Mouse (Mus musculus): Measurements from ENCODE around the gene Gm20388. TPM values are rescaled to one million over a fixed set of nuclear protein-coding genes. Genes with fewer than 3 reads are reported as not detected.

Gm20388 gene
- polyA plus RNA-seq, 1 experiment from 2014 or later, result not detected

GRCm38 (mm10) chr8:120067936-120068668 is 157.5 kb downstream of the Gm20388 start:
- Histone ChIP-seq H3K4me1 (peaks cover 40% of the 10 kb centered on the region), H3K36me3 (no peaks in the 10 kb centered on the region), H3K9ac (no peak overlapping the region), H3K27ac (no peak overlapping the region), H3K4me2 (no peak overlapping the region), H3K4me3 (no peak overlapping the region), H3K27me3 (no peaks in the 10 kb centered on the region), H3K9me3 (no peaks in the 10 kb centered on the region)
- no peak for ATAC-seq (ENCODE audit: insufficient number of reproducible peaks, insufficient read depth, low FRiP score, low TSS enrichment, low read depth)
- 65% methylated on average over 19 of the region's 19 CpGs for WGBS

DNA sequence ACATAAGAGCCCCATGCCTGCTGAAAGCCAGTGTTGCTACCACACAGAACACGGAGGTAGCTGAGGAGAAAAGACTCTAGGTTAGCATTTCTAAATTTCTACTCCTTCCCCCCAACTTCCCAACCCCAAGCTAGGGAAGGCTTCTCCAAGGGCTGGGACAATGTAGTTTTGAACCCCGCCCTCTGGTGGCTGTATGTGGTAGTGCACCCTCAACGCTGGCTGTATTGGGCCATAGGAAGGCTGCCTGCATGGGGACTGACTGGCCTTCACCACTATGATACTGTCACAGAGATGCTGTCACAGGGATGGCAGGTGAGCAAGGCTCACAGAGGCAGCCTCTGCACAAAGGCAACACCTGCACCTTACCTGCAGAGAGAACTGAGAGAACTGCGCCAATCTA is 161.0 kb downstream of the Gm20388 start:
- ATAC-seq (ENCODE audit: insufficient number of reproducible peaks, insufficient read depth, low FRiP score, low TSS enrichment, low read depth), result peak; percentile 71; the same call in 1 of the 2 replicates
- Histone ChIP-seq H3K27me3 (no peaks in the 10 kb centered on the region), H3K4me2 (no peak overlapping the region), H3K36me3 (no peaks in the 10 kb centered on the region), H3K9me3 (no peaks in the 10 kb centered on the region), H3K4me1 (peaks cover 28% of the 10 kb centered on the region), H3K9ac (no peak overlapping the region), H3K4me3 (no peak overlapping the region), H3K27ac (no peak overlapping the region)
- 26% methylated on average over 4 of the region's 4 CpGs for WGBS

DNA sequence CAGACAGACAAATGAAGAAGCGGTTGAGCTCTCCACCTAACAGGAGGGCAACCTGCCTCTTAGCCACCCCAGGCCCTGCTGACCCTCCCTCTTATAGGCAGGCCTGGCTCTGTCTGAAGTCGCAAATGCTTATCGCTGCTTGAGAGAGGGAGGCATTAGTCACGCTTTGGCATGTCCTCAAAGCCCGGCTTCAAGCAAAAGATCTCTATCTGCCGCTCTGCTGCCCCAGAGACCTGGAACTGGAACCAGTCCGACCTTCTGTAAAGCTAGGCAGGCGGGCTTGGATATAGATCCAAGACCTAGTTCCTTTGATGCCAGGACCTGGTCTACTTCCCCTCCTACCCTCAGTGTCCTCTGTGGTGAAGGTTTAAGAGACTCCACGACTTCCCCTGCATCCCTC is 161.6 kb downstream of the Gm20388 start:
- Histone ChIP-seq H3K9me3 (no peaks in the 10 kb centered on the region), H3K27me3 (no peaks in the 10 kb centered on the region), H3K9ac (no peak overlapping the region), H3K4me2 (no peak overlapping the region), H3K27ac (no peak overlapping the region), H3K4me1 (peaks cover 28% of the 10 kb centered on the region), H3K4me3 (no peak overlapping the region), H3K36me3 (no peaks in the 10 kb centered on the region)
- ATAC-seq (ENCODE audit: insufficient number of reproducible peaks, insufficient read depth, low FRiP score, low TSS enrichment, low read depth), result no peak
- WGBS, result 57% methylated on average over 9 of the region's 9 CpGs

DNA sequence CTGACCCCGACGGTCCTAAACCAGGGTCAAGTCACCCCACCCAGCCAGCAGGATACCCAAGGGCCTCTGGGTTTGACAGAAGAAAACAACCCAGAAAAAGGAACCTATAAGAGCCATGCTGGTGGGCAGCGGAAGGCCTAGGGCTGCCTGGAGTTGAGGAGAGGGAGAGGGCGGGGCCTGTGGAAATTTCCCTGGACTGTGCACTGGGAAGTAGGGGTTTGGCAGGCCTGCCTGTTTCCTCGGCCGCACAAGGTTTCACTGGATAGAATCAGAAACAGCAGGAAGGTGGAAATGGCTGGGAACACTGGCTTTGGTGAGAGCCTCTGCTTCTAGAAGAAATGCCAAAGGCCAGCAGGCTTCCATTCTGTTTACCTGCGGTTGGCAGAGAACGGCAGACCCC is 162.2 kb downstream of the Gm20388 start:
- no peak overlapping the region for H3K9ac ChIP-seq
- no peak overlapping the region for H3K4me3 ChIP-seq
- H3K4me1 ChIP-seq, result peaks cover 28% of the 10 kb centered on the region
- WGBS, result 69% methylated on average over 8 of the region's 8 CpGs
- no peaks in the 10 kb centered on the region for H3K36me3 ChIP-seq
- no peak overlapping the region for H3K4me2 ChIP-seq
- H3K9me3 ChIP-seq, result no peaks in the 10 kb centered on the region
- H3K27ac ChIP-seq, result no peak overlapping the region
- no peaks in the 10 kb centered on the region for H3K27me3 ChIP-seq
- no peak for ATAC-seq (ENCODE audit: insufficient number of reproducible peaks, insufficient read depth, low FRiP score, low TSS enrichment, low read depth)

DNA sequence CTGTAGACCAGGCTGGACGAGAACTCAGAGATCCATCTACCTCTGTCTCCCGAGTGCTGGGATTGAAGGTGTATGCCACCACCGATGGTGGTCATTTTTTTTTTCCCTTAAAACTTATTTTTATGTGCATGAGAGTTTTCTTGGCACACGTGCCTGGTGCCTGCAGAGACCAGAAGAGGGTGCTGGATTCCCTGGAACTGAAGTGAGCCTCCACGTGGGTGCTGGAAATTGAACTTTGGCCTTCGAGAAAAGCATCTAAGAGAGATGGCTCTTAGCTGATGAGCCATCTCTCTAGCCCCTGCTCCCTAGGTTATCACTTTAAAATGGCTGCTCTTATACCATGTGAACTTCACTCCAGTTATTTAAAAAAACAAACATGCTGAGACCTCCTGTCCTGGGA is 163.9 kb downstream of the Gm20388 start:
- Histone ChIP-seq H3K9me3 (no peaks in the 10 kb centered on the region), H3K27me3 (no peaks in the 10 kb centered on the region), H3K4me2 (no peak overlapping the region), H3K9ac (no peak overlapping the region), H3K4me1 (peaks cover 22% of the 10 kb centered on the region), H3K27ac (no peak overlapping the region), H3K4me3 (no peak overlapping the region), H3K36me3 (no peaks in the 10 kb centered on the region)
- ATAC-seq (ENCODE audit: insufficient number of reproducible peaks, insufficient read depth, low FRiP score, low TSS enrichment, low read depth), result no peak
- 75% methylated on average over 6 of the region's 6 CpGs for WGBS

- Histone ChIP-seq H3K27ac (no peak overlapping the region), H3K4me1 (peaks cover 22% of the 10 kb centered on the region), H3K27me3 (no peaks in the 10 kb centered on the region), H3K9ac (0 out of 2 replicates have a peak overlapping the region, but pooled peaks have one; percentile 21), H3K4me3 (no peak overlapping the region), H3K4me2 (no peak overlapping the region), H3K36me3 (peaks cover 4% of the 10 kb centered on the region), H3K9me3 (no peaks in the 10 kb centered on the region)
- 30% methylated on average over 6 of the region's 6 CpGs for WGBS
- ATAC-seq (ENCODE audit: insufficient number of reproducible peaks, insufficient read depth, low FRiP score, low TSS enrichment, low read depth), result no peak
Measured at GRCm38 (mm10) chr8:120075347-120075746, 164.7 kb downstream of the Gm20388 start.

GRCm38 (mm10) chr8:120078080-120078479 is 167.4 kb downstream of the Gm20388 start:
- no peak for ATAC-seq (ENCODE audit: insufficient number of reproducible peaks, insufficient read depth, low FRiP score, low TSS enrichment, low read depth)
- H3K9ac ChIP-seq, result no peak overlapping the region
- peaks cover 4% of the 10 kb centered on the region; the same call in 1 of the 2 replicates for H3K4me1 ChIP-seq
- H3K36me3 ChIP-seq, result peaks cover 32% of the 10 kb centered on the region
- H3K9me3 ChIP-seq, result no peaks in the 10 kb centered on the region
- no peak overlapping the region for H3K4me3 ChIP-seq
- WGBS, result 14% methylated on average over 10 of the region's 10 CpGs
- no peak overlapping the region for H3K27ac ChIP-seq
- no peak overlapping the region for H3K4me2 ChIP-seq
- no peaks in the 10 kb centered on the region for H3K27me3 ChIP-seq

DNA sequence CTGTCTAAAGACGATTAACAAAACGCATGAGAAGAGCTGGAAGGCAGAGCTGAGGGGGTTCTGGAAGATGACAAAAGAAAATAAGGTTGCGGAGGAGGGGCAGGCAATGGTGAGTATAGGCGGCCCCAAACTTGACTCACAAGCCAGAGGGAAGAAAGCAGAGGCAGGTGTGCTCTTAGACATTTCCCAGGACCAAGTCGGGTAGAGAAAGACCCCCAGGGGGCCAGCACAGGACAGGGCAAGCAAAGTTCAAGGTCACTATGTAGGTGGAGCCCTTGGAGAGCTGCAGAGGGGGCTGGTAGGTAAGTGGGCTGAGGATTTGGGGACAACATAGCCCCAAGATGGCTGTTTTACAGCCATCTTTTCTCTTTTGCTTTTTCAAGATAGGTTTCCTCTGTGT is 168.7 kb downstream of the Gm20388 start:
- H3K36me3 ChIP-seq, result peaks cover 40% of the 10 kb centered on the region
- H3K4me2 ChIP-seq, result no peak overlapping the region
- H3K9me3 ChIP-seq, result no peaks in the 10 kb centered on the region
- WGBS, result 51% methylated on average over 5 of the region's 5 CpGs
- H3K27me3 ChIP-seq, result no peaks in the 10 kb centered on the region
- H3K4me1 ChIP-seq, result no peaks in the 10 kb centered on the region
- H3K27ac ChIP-seq, result peak overlapping the region; percentile 2; the same call in 1 of the 2 replicates
- no peak overlapping the region for H3K4me3 ChIP-seq
- no peak overlapping the region for H3K9ac ChIP-seq
- ATAC-seq (ENCODE audit: insufficient number of reproducible peaks, insufficient read depth, low FRiP score, low TSS enrichment, low read depth), result no peak

DNA sequence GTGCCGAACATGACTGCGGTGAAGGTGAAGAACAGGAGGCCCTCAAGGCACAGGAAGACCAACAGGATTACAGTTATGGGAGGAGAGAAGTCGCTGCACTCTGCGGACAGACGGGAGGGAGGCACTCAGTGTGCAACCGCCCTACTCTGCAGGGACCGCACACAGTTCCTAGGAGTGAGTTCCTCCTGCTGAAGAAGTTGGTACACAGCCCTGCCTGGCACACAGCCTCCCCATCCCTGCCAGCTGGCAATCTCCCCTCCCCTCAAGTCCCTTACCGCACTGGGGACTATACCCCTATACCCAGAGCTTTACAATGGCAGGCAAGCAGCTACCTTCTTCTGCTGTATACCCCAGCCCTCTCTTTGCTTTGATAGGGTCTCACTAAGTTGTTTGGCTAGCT is 172.6 kb downstream of the Gm20388 start:
- Histone ChIP-seq H3K27ac (no peak overlapping the region), H3K27me3 (no peaks in the 10 kb centered on the region), H3K9me3 (no peaks in the 10 kb centered on the region), H3K4me2 (no peak overlapping the region), H3K9ac (no peak overlapping the region), H3K4me1 (no peaks in the 10 kb centered on the region), H3K36me3 (peaks cover 77% of the 10 kb centered on the region), H3K4me3 (no peak overlapping the region)
- ATAC-seq (ENCODE audit: insufficient number of reproducible peaks, insufficient read depth, low FRiP score, low TSS enrichment, low read depth), result no peak
- 94% methylated on average over 8 of the region's 8 CpGs for WGBS

DNA sequence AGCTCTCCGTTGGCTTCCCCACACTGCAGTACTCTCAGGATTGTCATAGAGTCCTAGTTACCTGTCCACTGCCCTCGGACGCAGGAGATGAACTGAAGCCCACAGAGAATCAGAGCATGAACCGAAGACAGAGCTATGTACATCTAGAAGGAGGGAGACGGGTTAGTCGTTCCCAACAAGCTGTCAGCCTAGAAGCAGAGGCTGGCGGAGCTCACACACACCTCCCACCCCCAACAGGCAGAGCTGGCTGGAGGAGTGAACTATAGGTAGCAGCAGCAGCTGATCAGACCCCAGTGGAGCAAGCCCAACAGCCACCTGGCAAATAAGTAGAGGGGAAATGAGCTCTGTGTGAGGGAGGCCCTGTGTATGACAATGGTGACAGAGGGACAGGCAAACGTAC is 174.1 kb downstream of the Gm20388 start:
- WGBS, result 90% methylated on average over 8 of the region's 8 CpGs
- Histone ChIP-seq H3K4me1 (no peaks in the 10 kb centered on the region), H3K9me3 (no peaks in the 10 kb centered on the region), H3K4me3 (no peak overlapping the region), H3K9ac (no peak overlapping the region), H3K36me3 (peaks cover 84% of the 10 kb centered on the region), H3K27ac (no peak overlapping the region), H3K27me3 (no peaks in the 10 kb centered on the region), H3K4me2 (no peak overlapping the region)
- no peak for ATAC-seq (ENCODE audit: insufficient number of reproducible peaks, insufficient read depth, low FRiP score, low TSS enrichment, low read depth)

GRCm38 (mm10) chr8:120089511-120089910 is 178.9 kb downstream of the Gm20388 start:
- Histone ChIP-seq H3K9ac (no peak overlapping the region), H3K27ac (no peak overlapping the region), H3K36me3 (peaks cover 76% of the 10 kb centered on the region), H3K4me1 (no peaks in the 10 kb centered on the region), H3K4me3 (no peak overlapping the region), H3K4me2 (no peak overlapping the region), H3K27me3 (no peaks in the 10 kb centered on the region), H3K9me3 (no peaks in the 10 kb centered on the region)
- WGBS, result 77% methylated on average over 7 of the region's 7 CpGs
- ATAC-seq (ENCODE audit: insufficient number of reproducible peaks, insufficient read depth, low FRiP score, low TSS enrichment, low read depth), result no peak

DNA sequence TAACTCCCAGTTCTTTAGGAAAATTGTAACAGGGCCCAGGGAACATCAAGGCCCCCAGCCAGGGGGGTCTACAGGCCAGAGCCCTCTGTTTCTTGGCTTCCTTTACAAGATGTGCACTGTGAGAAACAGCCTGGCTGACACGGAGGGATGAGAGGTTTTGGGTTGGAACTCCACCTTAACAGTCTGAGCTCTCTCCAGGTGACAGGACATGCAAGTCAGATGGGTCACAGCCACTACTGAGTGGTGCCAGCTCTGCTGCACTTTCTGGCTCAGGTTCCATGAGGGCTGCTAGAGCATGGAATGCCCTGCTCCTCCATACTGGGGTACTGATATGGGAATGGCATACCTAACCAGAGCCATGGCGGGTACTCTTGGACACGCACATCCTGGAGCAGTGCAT is 180.4 kb downstream of the Gm20388 start:
- H3K4me1 ChIP-seq, result no peaks in the 10 kb centered on the region
- H3K4me2 ChIP-seq, result no peak overlapping the region
- H3K9ac ChIP-seq, result no peak overlapping the region
- H3K27me3 ChIP-seq, result no peaks in the 10 kb centered on the region
- H3K27ac ChIP-seq, result no peak overlapping the region
- peaks cover 61% of the 10 kb centered on the region for H3K36me3 ChIP-seq
- WGBS, result 94% methylated on average over 3 of the region's 3 CpGs
- H3K9me3 ChIP-seq, result no peaks in the 10 kb centered on the region
- ATAC-seq (ENCODE audit: insufficient number of reproducible peaks, insufficient read depth, low FRiP score, low TSS enrichment, low read depth), result no peak
- H3K4me3 ChIP-seq, result no peak overlapping the region
